Mouse (Mus musculus) midbrain, postnatal 0 days (tissue): ENCODE results near the gene Lpcat3. TPM values are rescaled to one million over a fixed set of nuclear protein-coding genes. Genes with fewer than 3 reads are reported as not detected.

ENCODE experiments used
- ATAC-seq: fragments of 200-750 bp; cut with Nextera tagmentation; 2 replicates; pipeline ENCODE4 v1.8.0; 2017; ENCODE audit warnings: moderate number of reproducible peaks, mild to moderate bottlenecking, moderate TSS enrichment, moderate library complexity; ENCODE audit not compliant: low FRiP score
- DNase-seq: peaks from one replicate; pipeline ENCODE4 v3.0.0-alpha.2; 2015; ENCODE audit warnings: low spot score
- H3K27ac ChIP-seq: fragments of 300-500 bp; sonication (generic); 2 replicates; pipeline ENCODE4 v1.5.1; 2014; ENCODE audit warnings: low read depth, mild to moderate bottlenecking, low read length, mixed read lengths
- H3K27me3 ChIP-seq: fragments of 300-500 bp; sonication (generic); 2 replicates; pipeline ENCODE4 v1.6.1; 2014; ENCODE audit warnings: low read length, control low read depth, mixed read lengths; ENCODE audit not compliant: insufficient read depth
- H3K36me3 ChIP-seq: fragments of 300-500 bp; sonication (generic); 2 replicates; pipeline ENCODE4 v1.6.1; 2014; ENCODE audit warnings: low read length, control low read depth, mixed read lengths; ENCODE audit not compliant: insufficient read depth
- H3K4me1 ChIP-seq: fragments of 300-500 bp; sonication (generic); 2 replicates; pipeline ENCODE4 v1.6.1; 2014; ENCODE audit warnings: mild to moderate bottlenecking, control low read depth, antibody characterized with exemption, low read length, mixed read lengths; ENCODE audit not compliant: insufficient read depth
- H3K4me2 ChIP-seq: fragments of 300-500 bp; sonication (generic); 2 replicates; pipeline ENCODE4 v1.6.1; 2014; ENCODE audit warnings: low read depth, mild to moderate bottlenecking, low read length, mixed read lengths; ENCODE audit not compliant: poor library complexity, severe bottlenecking
- H3K4me3 ChIP-seq: fragments of 300-500 bp; sonication (generic); 2 replicates; pipeline ENCODE4 v1.5.1; 2014; ENCODE audit warnings: low read depth, mild to moderate bottlenecking, low read length, moderate library complexity
- H3K9ac ChIP-seq: fragments of 300-500 bp; sonication (generic); replicated peaks from 2 replicates; pipeline ENCODE4 v1.6.1; 2014; ENCODE audit warnings: mild to moderate bottlenecking, low read length, moderate library complexity, mixed read lengths; ENCODE audit not compliant: poor library complexity, severe bottlenecking
- H3K9me3 ChIP-seq: fragments of 300-500 bp; sonication (generic); 2 replicates; pipeline ENCODE4 v1.6.1; 2016; ENCODE audit warnings: low read length, control low read depth
- CTCF ChIP-seq: IDR thresholded peaks from 2 replicates; pipeline ENCODE4 v1.5.1; 2016; ENCODE audit warnings: antibody characterized with exemption, mild to moderate bottlenecking
- WGBS: fragments of 180-500 bp; shearing (Covaris S2); extraction: QIAGEN DNeasy Blood & Tissue Kit; methylation state at CpG from one replicate; pipeline ENCODE4 v1.1.7; 2014; 5-methylcytosine and 5-hydroxymethylcytosine counted together
- polyA plus RNA-seq: library from polyadenylated mRNA; unstranded; fragments of >200 nt; fragmentation: Nextera tagmentation; extraction: Ambion mirVana; gene quantifications from 2 replicates; pipeline ENCODE4 v1.2.1, GENCODE M21; 2015
- total RNA-seq: library from RNA; depleted of rRNA; stranded (reverse); fragments of >200 nt; gene quantifications from 2 replicates; pipeline ENCODE4 v1.2.3, GENCODE M21; 2014

Gene Lpcat3
- total and polyA plus RNA-seq, 2 experiments from 2014 or later = 35.0 to 40.0 TPM

DNA sequence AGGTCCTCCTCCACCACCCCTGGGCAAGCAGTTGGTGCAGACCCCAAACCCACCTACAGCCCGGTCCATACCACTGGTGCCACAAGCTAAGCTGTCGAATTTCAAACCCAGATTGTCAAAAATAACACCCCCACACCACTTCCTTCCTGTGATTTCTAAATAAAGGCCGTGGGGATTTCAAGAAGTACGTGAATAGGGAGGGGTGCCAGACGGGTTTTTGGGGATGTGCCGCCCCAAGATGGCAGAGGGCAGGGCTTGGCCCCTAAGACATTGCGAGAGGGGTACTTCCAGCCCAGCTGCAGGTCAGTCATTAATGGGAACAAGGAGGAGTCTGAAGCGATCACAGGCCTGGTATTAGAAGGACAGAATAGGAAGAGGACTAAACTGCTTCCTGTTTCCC is 60.7 kb downstream of the Lpcat3 start:
- no peaks in the 10 kb centered on the region for H3K9me3 ChIP-seq
- ATAC-seq (no peak), DNase-seq (no peak)
- H3K4me2 ChIP-seq = no peak overlapping the region
- no peaks in the 10 kb centered on the region for H3K4me1 ChIP-seq
- no peaks in the 10 kb centered on the region for H3K36me3 ChIP-seq
- no peak overlapping the region for H3K4me3 ChIP-seq
- no peak overlapping the region for H3K9ac ChIP-seq
- no peak overlapping the region for H3K27ac ChIP-seq
- no peak for TF ChIP-seq CTCF
- WGBS = 80% methylated on average over 8 of the region's 8 CpGs
- H3K27me3 ChIP-seq = no peaks in the 10 kb centered on the region

- DNase-seq (no peak), ATAC-seq (no peak)
- H3K27ac ChIP-seq = no peak overlapping the region
- no peaks in the 10 kb centered on the region for H3K36me3 ChIP-seq
- no peak overlapping the region for H3K9ac ChIP-seq
- no peaks in the 10 kb centered on the region for H3K27me3 ChIP-seq
- 88% methylated on average over 10 of the region's 10 CpGs for WGBS
- H3K4me1 ChIP-seq = no peaks in the 10 kb centered on the region
- no peaks in the 10 kb centered on the region for H3K9me3 ChIP-seq
- H3K4me3 ChIP-seq = no peak overlapping the region
- TF ChIP-seq CTCF = no peak
- H3K4me2 ChIP-seq = no peak overlapping the region
These were observed 61.6 kb downstream of the Lpcat3 start for GRCm38 (mm10) chr6:124724472-124724871.

GRCm38 (mm10) chr6:124728621-124729020 is 65.8 kb downstream of the Lpcat3 start:
- no peak for TF ChIP-seq CTCF

GRCm38 (mm10) chr6:124729850-124730705 is 67.3 kb downstream of the Lpcat3 start:
- no peak for ATAC-seq
- H3K27ac ChIP-seq = no peak overlapping the region
- H3K9ac ChIP-seq = no peak overlapping the region
- no peak overlapping the region for H3K4me3 ChIP-seq
- H3K9me3 ChIP-seq = no peaks in the 10 kb centered on the region
- H3K4me2 ChIP-seq = no peak overlapping the region
- no peak for TF ChIP-seq CTCF
- H3K27me3 ChIP-seq = no peaks in the 10 kb centered on the region
- no peak for DNase-seq
- H3K36me3 ChIP-seq = no peaks in the 10 kb centered on the region
- H3K4me1 ChIP-seq = no peaks in the 10 kb centered on the region
- 84% methylated on average over 8 of the region's 8 CpGs for WGBS

More at GRCm38 (mm10) chr6:124728621-124729020, 65.8 kb downstream of the Lpcat3 start:
- Histone ChIP-seq H3K4me3 (no peak overlapping the region), H3K4me2 (no peak overlapping the region), H3K36me3 (no peaks in the 10 kb centered on the region), H3K27me3 (no peaks in the 10 kb centered on the region), H3K9me3 (no peaks in the 10 kb centered on the region), H3K9ac (no peak overlapping the region), H3K4me1 (no peaks in the 10 kb centered on the region), H3K27ac (no peak overlapping the region)
- WGBS = 91% methylated on average over 10 of the region's 10 CpGs
- ATAC-seq (no peak), DNase-seq (no peak)

GRCm38 (mm10) chr6:124731038-124731437 is 68.2 kb downstream of the Lpcat3 start:
- WGBS = 86% methylated on average over 7 of the region's 7 CpGs
- Histone ChIP-seq H3K36me3 (no peaks in the 10 kb centered on the region), H3K4me1 (no peaks in the 10 kb centered on the region), H3K27ac (no peak overlapping the region), H3K27me3 (no peaks in the 10 kb centered on the region), H3K9ac (no peak overlapping the region), H3K4me2 (no peak overlapping the region), H3K4me3 (no peak overlapping the region), H3K9me3 (no peaks in the 10 kb centered on the region)
- ATAC-seq = no peak
- TF ChIP-seq CTCF = no peak
- no peak for DNase-seq
